Mouse (Mus musculus) lung, adult 2 months (tissue): ENCODE results near the gene Stk38l. TPM values are rescaled to one million over a fixed set of nuclear protein-coding genes. Genes with fewer than 3 reads are reported as not detected.

Source experiments
- DNase-seq: peaks from one replicate; pipeline ENCODE4 v3.0.0; 2022
- H3K4me1 ChIP-seq: fragments of 200-500 bp; 2 replicates; pipeline ENCODE4 v1.6.1; 2011; ENCODE audit warnings: low read length; ENCODE audit not compliant: control insufficient read depth, insufficient read depth
- H3K4me3 ChIP-seq: fragments of 200-500 bp; replicated peaks from 2 replicates; pipeline ENCODE3; 2011; ENCODE audit warnings: low read depth, mild to moderate bottlenecking, control low read depth, low read length; ENCODE audit errors: extremely low read depth
- CTCF ChIP-seq: fragments of 200-500 bp; IDR thresholded peaks from 2 replicates; pipeline ENCODE4 v1.5.1; 2011; ENCODE audit warnings: mild to moderate bottlenecking, low read length, control low read depth; ENCODE audit not compliant: insufficient read depth
- POLR2A ChIP-seq: fragments of 200-500 bp; IDR thresholded peaks from 2 replicates; pipeline ENCODE4 v1.6.1; 2011; ENCODE audit warnings: low read depth, mild to moderate bottlenecking, control low read depth, low read length, borderline replicate concordance; ENCODE audit errors: extremely low read depth
- WGBS: fragments of 180-500 bp; shearing (Covaris S2); methylation state at CpG from one replicate; pipeline ENCODE4 v1.1.7; 2018; 5-methylcytosine and 5-hydroxymethylcytosine counted together
- polyA plus RNA-seq: library from polyadenylated mRNA; depleted of rRNA; stranded (reverse); fragments of >200 nt; gene quantifications from 2 replicates; pipeline ENCODE4 v1.2.3, GENCODE M21; 2012

The Stk38l gene
- polyA plus RNA-seq, 1 experiment = 5.3 TPM

DNA sequence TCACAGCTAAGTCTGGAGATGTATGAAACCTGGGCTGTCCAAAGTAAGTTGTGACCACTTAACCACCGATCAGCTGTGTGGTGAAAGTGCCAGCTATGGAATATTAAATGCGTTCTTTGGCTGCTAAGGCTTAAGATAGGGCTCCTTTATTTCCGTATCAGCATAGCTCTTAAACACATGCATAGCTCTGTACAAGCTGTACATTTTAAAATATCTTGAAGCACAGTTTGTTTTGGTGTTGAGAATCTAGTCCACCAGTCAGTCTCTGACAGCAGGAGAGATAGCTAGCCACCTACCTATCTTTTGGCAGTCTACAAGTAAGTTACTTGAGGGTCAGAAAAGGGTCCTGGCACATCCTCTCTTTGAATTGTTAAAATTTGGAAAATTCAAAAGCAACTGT is 53.3 kb downstream of the Stk38l start:
- Histone ChIP-seq H3K4me3 (no peak overlapping the region), H3K4me1 (no peaks in the 10 kb centered on the region)
- TF ChIP-seq CTCF (no peak), POLR2A (no peak)
- DNase-seq = no peak
- 77% methylated on average over 3 of the region's 3 CpGs for WGBS

DNA sequence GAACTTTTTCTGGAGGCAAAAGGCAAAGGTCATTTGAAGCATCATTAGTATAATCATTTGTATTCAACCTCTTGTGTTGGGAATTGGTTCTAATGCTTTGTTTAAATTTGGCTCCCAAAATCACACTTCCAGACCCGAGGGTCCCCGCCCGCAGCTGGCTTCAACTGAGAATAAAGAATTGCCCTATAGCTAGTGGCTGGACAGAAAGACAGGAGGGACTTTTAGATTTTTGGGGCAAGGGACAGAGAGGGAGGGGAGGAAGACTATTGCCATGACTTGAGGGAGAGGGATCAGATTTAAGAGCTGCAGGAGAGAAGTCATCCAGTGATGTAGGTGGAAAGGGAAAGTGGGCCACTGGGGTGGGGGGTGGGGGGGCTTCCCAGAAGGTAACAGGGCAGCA is 56.8 kb downstream of the Stk38l start:
- no peak for DNase-seq
- no peak overlapping the region for H3K4me3 ChIP-seq
- TF ChIP-seq CTCF (no peak), POLR2A (no peak)
- H3K4me1 ChIP-seq = no peaks in the 10 kb centered on the region
- 80% methylated on average over 3 of the region's 3 CpGs for WGBS

DNA sequence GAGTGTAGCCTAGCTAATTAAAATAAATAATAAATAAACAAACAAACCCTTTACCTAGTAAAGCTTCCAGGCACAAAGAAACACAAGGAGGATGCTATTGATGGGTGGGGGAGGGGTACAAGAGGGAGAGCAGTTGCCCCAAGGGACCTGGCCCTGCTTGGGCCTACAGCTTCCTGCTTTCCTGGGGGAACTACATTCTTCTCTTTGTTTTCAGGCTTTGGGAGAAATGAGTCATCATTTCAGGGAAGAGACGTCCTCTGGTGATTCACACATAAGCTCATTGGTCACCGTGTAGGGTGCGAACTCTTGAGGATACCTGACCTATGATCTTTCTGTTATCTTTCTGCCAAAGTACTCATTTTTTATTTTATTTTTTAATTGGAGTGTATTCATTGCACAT is 68.7 kb downstream of the Stk38l start:
- no peak for DNase-seq
- H3K4me3 ChIP-seq = no peak overlapping the region
- H3K4me1 ChIP-seq = no peaks in the 10 kb centered on the region
- no peak for TF ChIP-seq CTCF
- no peak for TF ChIP-seq POLR2A
- WGBS = 48% methylated on average over 3 of the region's 3 CpGs

DNA sequence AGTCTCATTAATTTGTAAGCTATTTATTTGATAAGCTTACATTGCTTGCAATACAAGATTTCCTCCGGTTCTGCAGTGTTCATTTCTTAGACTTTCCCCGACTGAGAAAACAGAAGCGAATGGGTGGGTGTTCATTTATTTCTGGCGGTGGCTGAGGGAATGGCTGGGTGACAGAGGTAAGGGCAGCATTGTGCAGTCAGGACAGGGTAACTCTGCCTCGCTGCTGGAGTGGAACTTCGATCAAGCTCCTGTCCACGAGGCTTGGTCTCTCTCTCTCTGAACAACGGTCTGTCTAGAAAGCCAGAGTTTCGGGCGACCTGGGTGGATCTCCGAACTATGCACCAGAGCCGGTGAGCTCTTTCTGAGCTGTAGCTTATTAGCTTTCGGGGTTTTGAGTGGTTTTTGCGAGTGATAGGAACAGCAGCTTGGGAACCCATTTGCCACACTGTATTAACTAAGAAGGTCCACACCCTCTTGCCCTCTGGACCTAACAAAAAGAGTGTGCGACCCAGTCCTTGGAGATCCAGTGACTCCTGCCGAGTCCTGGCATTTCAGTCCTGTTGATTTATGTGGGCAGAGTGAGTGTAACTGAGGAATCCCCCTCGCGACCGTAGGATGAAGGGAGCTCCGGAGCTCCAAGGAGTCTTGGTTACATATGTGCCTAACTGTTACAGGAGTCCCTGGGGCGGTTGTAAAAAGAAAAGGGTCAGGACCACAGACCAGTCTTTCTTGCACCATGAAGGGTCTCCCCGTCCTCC is 70.5 kb downstream of the Stk38l start:
- Histone ChIP-seq H3K4me1 (no peaks in the 10 kb centered on the region), H3K4me3 (peak overlapping the region; percentile 52)
- 13% methylated on average over 22 of the region's 22 CpGs for WGBS
- no peak for DNase-seq
- TF ChIP-seq POLR2A = no peak
- TF ChIP-seq CTCF = no peak

DNA sequence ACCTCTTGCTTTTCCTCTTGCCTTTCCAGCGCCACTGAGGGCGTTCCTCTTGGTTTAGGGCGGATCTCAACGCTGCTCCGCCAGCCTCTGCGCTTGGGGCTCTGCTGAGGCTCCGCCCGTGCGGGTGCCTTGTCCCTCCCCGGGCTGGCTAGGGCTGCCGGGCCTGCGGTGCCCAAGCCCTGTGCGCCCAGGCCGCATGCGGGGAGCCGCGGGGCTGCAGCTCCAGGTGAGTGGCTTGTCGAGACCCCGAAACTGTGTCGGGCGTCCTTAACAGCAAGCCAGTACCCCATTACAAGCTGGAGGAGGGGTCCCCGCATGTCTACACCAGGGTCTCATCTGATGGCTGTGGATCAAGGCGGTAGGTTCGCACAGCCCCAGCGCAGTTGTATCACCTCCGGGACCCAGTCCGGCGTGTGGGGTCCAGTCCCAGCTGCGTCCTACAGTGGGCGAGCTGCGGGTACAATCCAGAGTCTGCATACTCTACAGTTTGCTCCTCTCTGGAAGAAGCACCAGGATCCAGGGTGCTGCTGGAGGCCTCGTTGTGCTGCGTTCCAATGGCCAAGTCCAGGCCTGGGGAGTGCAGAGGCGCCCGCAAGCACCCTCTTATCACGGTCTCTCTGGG is 71.2 kb downstream of the Stk38l start, which contains the start of gene Arntl2:
TSS of gene Arntl2 (plus strand) at position 132 of the 622 bp plus-strand sequence.
- peak; percentile 40 for DNase-seq
- H3K4me1 ChIP-seq = no peaks in the 10 kb centered on the region

DNA sequence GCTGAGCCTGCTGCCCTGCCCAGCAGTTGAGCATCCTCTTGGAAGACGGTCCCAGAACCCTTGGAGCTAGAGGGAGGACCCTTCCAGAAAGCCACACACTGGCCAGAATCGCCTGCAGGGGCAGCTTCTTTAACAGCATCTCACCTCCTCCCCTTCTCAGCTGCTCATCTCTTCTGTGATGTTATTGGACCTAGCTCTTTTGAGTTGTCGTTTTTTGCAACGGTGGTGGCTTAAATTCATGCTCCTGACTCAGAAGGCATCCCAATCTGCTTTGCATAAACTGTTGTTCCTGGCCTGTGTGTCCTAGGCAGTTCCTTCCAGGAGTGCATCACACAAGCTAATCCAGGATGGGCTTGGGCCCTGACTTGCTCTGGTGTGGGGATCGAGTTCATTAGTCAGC is 72.7 kb downstream of the Stk38l start:
- Histone ChIP-seq H3K4me1 (no peaks in the 10 kb centered on the region), H3K4me3 (no peak overlapping the region)
- TF ChIP-seq POLR2A (no peak), CTCF (no peak)
- 77% methylated on average over 5 of the region's 5 CpGs for WGBS
- no peak for DNase-seq

More for the DNA sequence above, 71.2 kb downstream of the Stk38l start, which contains the start of gene Arntl2:
- WGBS = 1% methylated on average over 36 of the region's 36 CpGs
- H3K4me3 ChIP-seq = peak within 1 kb of the TSS; percentile 52
- peak; percentile 42; the same call in 1 of the 2 replicates for TF ChIP-seq POLR2A
- TF ChIP-seq CTCF = no peak

DNA sequence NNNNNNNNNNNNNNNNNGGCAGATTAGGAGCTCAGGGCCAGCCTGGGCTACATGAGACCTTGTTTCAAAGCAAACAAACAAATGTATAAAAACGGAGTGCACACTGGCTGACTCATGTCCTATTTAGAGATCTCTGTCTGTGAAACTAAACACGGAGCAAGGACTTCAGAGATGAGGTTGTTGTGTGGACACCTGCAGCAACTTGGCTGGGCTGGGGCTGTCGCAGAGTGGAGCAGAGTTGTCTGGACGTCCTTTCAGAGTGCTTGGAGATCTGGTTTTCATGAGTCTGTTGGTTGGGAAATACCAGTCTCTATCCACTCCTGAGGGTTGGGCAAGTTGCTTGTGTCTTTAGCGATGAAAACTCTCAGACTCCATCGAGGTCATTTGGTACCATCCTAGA is 85.2 kb downstream of the Stk38l start:
- TF ChIP-seq CTCF (no peak), POLR2A (no peak)
- DNase-seq = no peak
- no peak overlapping the region for H3K4me3 ChIP-seq
- WGBS = 87% methylated on average over 6 of the region's 6 CpGs
- H3K4me1 ChIP-seq = no peaks in the 10 kb centered on the region

DNA sequence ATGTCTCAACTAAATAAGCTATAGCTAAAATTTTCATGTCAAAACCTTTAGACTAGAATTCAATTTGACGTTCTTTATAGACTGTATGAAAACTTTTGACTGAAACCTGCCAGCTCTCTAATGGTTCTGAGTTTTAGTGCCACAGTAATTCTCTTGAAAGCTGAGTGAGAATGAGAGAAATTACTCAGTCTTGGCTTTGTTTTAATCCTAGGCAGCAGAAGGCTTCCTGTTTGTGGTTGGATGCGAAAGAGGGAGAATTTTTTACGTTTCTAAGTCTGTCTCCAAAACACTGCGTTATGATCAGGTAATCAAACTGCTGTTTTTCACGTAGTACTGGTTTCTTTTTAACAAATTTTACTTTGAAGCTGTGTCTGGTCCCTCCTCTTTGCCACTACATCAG is 88.2 kb downstream of the Stk38l start:
- no peak for TF ChIP-seq CTCF
- TF ChIP-seq POLR2A = no peak
- WGBS = 76% methylated on average over 5 of the region's 5 CpGs
- no peak for DNase-seq
- Histone ChIP-seq H3K4me3 (no peak overlapping the region), H3K4me1 (no peaks in the 10 kb centered on the region)

DNA sequence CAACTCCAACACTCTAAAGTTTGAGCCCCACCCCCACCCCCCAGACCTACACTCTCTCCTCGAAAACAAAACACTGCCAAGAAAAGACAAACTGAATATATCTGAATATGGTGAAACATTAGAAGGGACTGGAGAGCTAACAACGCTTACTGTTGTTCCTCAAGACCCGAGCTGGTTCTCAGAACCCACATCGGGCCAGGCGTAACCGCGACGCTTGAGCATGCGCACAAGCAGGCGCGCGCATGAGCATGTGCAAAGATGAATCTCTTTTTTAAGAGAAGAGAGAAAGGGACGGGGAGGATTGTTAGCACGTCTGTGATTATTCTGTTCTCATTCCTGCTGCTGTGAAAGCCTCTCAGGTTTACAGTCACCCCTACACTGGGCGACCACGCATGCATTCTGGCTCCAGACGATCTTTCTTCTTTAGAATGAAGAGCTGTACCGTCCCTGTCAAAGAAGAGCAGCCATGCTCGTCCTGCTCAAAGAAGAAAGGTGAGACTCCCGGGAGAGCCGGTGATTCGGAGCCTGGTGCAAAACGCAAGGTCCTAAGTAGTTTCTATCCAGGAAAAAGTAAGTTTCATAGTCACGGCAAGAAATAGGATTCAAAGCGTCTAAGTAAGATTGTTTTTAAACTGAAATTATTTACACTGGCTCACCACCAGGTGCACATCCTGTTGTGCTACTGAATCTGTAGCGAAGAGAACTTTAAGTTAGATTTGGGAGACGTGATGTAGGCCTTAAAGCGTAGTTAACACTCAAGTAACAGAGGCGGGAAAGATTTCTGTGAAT is 95.6 kb downstream of the Stk38l start:
- 85% methylated on average over 29 of the region's 29 CpGs for WGBS

DNA sequence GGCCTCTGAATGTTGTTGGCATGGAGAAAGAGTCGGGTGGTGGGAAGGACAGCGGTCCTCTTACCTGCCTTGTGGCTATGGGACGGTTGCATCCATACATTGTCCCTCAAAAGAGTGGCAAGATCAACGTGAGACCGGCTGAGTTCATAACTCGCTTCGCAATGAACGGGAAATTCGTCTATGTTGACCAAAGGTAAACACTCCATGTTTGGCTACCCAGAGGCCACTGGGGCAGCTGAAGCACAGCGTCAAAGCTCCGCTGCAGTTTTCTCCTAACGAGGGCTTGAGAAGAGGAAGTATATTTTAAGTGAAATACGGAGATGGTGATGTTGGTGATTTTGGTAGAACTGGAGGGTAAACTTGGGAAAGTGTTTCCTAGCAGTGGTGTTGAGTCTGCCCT is 97.2 kb downstream of the Stk38l start:
- peak; percentile 17 for DNase-seq
- 67% methylated on average over 13 of the region's 13 CpGs for WGBS
- TF ChIP-seq POLR2A = no peak
- TF ChIP-seq CTCF = no peak
- Histone ChIP-seq H3K4me1 (no peaks in the 10 kb centered on the region), H3K4me3 (no peak overlapping the region)

More for the DNA sequence above, 95.6 kb downstream of the Stk38l start:
- TF ChIP-seq CTCF = no peak
- no peak for TF ChIP-seq POLR2A
- no peak for DNase-seq
- Histone ChIP-seq H3K4me3 (no peak overlapping the region), H3K4me1 (no peaks in the 10 kb centered on the region)
